Mouse (Mus musculus) C2C12 (cell line): ENCODE results near the gene Xpa. TPM values are rescaled to one million over a fixed set of nuclear protein-coding genes. Genes with fewer than 3 reads are reported as not detected.

Experiments
- H3K27me3 ChIP-seq: one replicate; pipeline ENCODE4 v1.6.1; 2011; ENCODE audit not compliant: control insufficient read depth, insufficient read depth, insufficient read length
- H3K36me3 ChIP-seq: one replicate; pipeline ENCODE4 v1.6.1; 2011; ENCODE audit not compliant: control insufficient read depth, insufficient read depth
- H3K4me3 ChIP-seq: one replicate; pipeline ENCODE4 v1.5.1; 2011; ENCODE audit warnings: mild to moderate bottlenecking, control low read depth; ENCODE audit not compliant: poor library complexity, insufficient read depth, severe bottlenecking
- H3K79me2 ChIP-seq: one replicate; pipeline ENCODE4 v1.6.1; 2011; ENCODE audit not compliant: control insufficient read depth, insufficient read depth
- H3K79me3 ChIP-seq: one replicate; pipeline ENCODE4 v1.6.1; 2011; ENCODE audit warnings: low read depth, control low read depth
- H3ac ChIP-seq: one replicate; pipeline ENCODE3; 2011; ENCODE audit warnings: low read depth; ENCODE audit not compliant: control insufficient read depth, insufficient read length
- CEBPB ChIP-seq: IDR thresholded peaks from one replicate; pipeline ENCODE4 v1.6.1; 2011; ENCODE audit warnings: low read depth, mild to moderate bottlenecking, control low read depth, moderate library complexity
- CTCF ChIP-seq: IDR thresholded peaks from one replicate; pipeline ENCODE4 v1.5.1; 2011; ENCODE audit not compliant: control insufficient read depth, insufficient read depth, insufficient read length
- FOSL1 ChIP-seq: IDR thresholded peaks from one replicate; pipeline ENCODE4 v1.8.0; 2011; ENCODE audit warnings: mild to moderate bottlenecking, low read length; ENCODE audit not compliant: poor library complexity, insufficient read depth, severe bottlenecking
- MAX ChIP-seq: IDR thresholded peaks from one replicate; pipeline ENCODE4 v1.6.1; 2011; ENCODE audit warnings: mild to moderate bottlenecking, control low read depth
- MYOD1 ChIP-seq: IDR thresholded peaks from one replicate; pipeline ENCODE4 v1.6.1; 2011; ENCODE audit warnings: low read depth; ENCODE audit not compliant: control insufficient read depth, insufficient read length
- MYOG ChIP-seq: IDR thresholded peaks from one replicate; pipeline ENCODE4 v1.6.1; 2011; ENCODE audit not compliant: control insufficient read depth, insufficient read length; ENCODE audit errors: extremely low read depth
- USF1 ChIP-seq: IDR thresholded peaks from one replicate; pipeline ENCODE4 v1.6.1; 2011; ENCODE audit warnings: low read depth, mild to moderate bottlenecking, control low read depth, moderate library complexity
- polyA plus RNA-seq: library from polyadenylated mRNA; unstranded; fragments of >200 nt; fragmentation: generic; extraction: Trizol; gene quantifications from one replicate; pipeline ENCODE4 v1.2.1, GENCODE M21; 2012; ENCODE audit warnings: missing spikeins

The Xpa gene
- polyA plus RNA-seq, 1 experiment = 11.5 TPM

DNA sequence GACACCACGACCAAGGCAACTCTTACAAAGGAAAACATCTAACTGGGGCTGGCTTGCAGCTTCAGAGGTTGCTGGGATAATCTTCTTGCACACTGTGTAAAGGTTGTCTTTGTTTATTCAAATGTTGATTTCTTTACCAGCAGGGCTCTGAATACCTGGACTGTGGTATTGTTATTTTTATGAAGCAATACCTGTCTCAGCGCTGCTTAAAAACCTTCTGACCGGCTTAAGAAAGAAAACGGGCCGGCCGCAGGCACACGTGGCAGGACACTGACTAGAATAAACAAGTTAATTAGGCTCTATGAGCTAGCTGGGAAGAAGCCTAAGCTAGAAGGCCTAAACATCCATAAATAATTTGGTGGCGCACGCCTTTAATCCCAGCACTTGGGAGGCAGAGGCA is 10.2 kb downstream of the Xpa start:
- Histone ChIP-seq H3K27me3 (no peaks in the 10 kb centered on the region), H3ac (no peak overlapping the region), H3K4me3 (no peak overlapping the region), H3K36me3 (peaks cover 40% of the 10 kb centered on the region), H3K79me2 (no peaks in the 10 kb centered on the region), H3K79me3 (no peaks in the 10 kb centered on the region)
- TF ChIP-seq CTCF (no peak), MAX (no peak), USF1 (no peak), FOSL1 (no peak), MYOG (no peak)

DNA sequence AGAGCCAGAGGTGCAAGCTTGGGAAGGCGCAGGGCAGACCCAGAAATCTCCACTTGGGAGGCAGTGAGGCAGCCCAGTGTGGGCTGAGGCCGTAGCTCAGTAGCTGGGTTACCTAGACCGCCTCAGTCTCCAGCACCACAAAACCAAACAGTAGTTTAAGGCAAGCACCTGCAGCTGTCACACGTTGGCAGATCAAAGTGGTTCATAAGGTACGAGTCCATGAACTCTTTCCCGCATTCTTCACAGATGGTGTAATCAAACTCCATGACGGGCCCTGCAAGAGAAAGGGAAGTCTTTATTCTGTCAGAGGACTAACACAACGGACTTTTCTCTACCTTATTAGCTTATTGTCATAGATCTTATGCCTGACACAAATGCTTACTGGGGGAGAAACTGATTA is 10.7 kb downstream of the Xpa start:
- Histone ChIP-seq H3K79me3 (no peaks in the 10 kb centered on the region), H3K79me2 (no peaks in the 10 kb centered on the region), H3K27me3 (no peaks in the 10 kb centered on the region), H3ac (no peak overlapping the region), H3K4me3 (no peak overlapping the region), H3K36me3 (peaks cover 40% of the 10 kb centered on the region)
- TF ChIP-seq MYOD1 (no peak), CEBPB (no peak), MYOG (no peak), FOSL1 (no peak), CTCF (no peak), USF1 (no peak), MAX (no peak)

DNA sequence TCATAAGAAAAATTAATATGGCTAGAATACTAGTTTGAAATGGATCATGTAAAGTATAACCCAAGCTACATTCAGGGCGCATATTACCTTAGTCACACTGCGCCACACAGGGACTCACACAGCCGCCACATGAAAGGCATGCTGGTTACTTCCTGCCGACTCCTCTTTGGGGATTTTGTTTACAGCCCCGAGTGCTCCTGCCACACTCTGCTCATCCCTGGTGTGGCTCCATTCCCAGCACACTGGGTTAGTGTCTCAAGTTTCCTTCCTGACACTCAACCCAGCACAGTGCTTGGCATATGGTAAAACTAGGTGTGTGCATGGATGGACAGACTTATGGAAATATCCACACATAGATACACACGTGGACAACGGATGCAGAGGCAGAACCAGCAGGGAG is 13.9 kb downstream of the Xpa start:
- H3K79me3 ChIP-seq = no peaks in the 10 kb centered on the region
- H3K79me2 ChIP-seq = no peaks in the 10 kb centered on the region
- no peaks in the 10 kb centered on the region for H3K27me3 ChIP-seq
- TF ChIP-seq USF1 (no peak), CTCF (no peak), FOSL1 (no peak), MYOD1 (no peak), MAX (no peak), MYOG (no peak), CEBPB (no peak)
- H3K36me3 ChIP-seq = peaks cover 30% of the 10 kb centered on the region
- no peak overlapping the region for H3K4me3 ChIP-seq
- H3ac ChIP-seq = no peak overlapping the region

DNA sequence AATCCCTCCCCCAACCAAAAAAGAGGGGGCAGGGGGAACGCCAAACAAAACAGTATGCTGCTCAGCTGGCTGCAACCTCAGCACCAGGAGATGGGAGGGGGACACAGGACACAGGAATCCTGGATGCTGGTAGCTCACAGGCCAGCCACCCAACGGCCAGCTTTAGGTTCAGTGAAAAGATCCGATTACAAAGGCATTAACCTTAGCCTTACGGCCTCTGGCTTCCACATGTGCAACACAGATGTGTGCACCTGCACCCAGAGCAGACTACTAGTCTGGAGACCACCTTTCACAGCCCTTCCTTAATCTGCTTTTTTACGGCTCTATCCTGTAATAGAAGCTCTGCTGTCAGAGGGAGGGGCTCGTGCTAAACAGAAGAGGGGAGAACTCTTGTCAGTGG is 14.9 kb downstream of the Xpa start:
- no peak overlapping the region for H3K4me3 ChIP-seq
- no peaks in the 10 kb centered on the region for H3K79me3 ChIP-seq
- no peaks in the 10 kb centered on the region for H3K79me2 ChIP-seq
- TF ChIP-seq MYOG (no peak), CTCF (no peak), FOSL1 (no peak), CEBPB (no peak), MAX (no peak)
- H3ac ChIP-seq = no peak overlapping the region
- H3K36me3 ChIP-seq = peaks cover 39% of the 10 kb centered on the region
- no peaks in the 10 kb centered on the region for H3K27me3 ChIP-seq

DNA sequence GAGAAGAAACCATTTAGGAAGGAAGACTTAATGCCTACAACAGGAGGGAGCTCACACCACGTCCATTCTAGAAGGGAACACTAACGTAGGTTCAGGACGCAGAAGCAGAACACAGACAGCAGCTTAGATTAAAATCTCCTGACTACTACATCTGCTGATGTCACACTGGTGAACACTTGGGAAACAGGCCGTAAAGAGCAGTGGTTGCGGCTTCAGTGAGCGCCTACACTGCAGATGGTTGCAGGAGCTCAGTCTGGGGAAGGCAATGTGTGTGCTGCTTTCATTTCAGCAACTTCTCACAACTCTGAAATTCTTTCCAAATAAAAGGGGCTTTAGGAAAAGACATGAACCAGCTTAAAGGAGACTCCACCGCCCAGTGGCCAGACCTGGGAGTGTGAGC is 18.6 kb downstream of the Xpa start:
- no peaks in the 10 kb centered on the region for H3K27me3 ChIP-seq
- no peak overlapping the region for H3K4me3 ChIP-seq
- no peaks in the 10 kb centered on the region for H3K79me3 ChIP-seq
- peaks cover 46% of the 10 kb centered on the region for H3K36me3 ChIP-seq
- H3ac ChIP-seq = no peak overlapping the region
- TF ChIP-seq MYOD1 = no peak
- TF ChIP-seq MYOG = no peak
- no peak for TF ChIP-seq CEBPB
- TF ChIP-seq CTCF = no peak
- no peak for TF ChIP-seq FOSL1
- TF ChIP-seq MAX = no peak
- TF ChIP-seq USF1 = no peak
- no peaks in the 10 kb centered on the region for H3K79me2 ChIP-seq

DNA sequence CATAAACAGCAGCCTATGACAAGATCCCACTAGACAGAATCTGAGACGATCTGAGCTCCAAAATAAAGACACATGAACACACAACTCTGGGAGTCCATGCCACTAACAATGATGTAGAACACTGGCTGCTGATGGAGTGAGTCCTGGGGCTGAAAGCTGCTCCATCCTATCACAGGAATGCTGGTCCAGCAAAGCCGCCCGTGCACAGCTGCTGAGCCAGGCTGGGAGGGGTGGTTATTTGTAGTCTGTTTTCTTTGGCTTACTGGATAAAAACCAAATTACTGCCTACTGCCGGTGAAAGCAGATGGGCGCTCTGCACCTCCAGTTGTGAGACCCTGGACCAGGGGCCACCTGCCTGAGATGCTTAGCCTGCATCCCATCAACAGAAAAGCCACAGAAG is 19.1 kb downstream of the Xpa start:
- peaks cover 50% of the 10 kb centered on the region for H3K36me3 ChIP-seq
- no peak for TF ChIP-seq CTCF
- no peak for TF ChIP-seq FOSL1
- no peak for TF ChIP-seq CEBPB
- TF ChIP-seq MYOG = no peak
- no peak for TF ChIP-seq MAX
- no peak for TF ChIP-seq USF1
- TF ChIP-seq MYOD1 = no peak

More for the DNA sequence above, 19.1 kb downstream of the Xpa start:
- no peaks in the 10 kb centered on the region for H3K27me3 ChIP-seq
- H3K79me2 ChIP-seq = no peaks in the 10 kb centered on the region
- H3K4me3 ChIP-seq = no peak overlapping the region
- H3ac ChIP-seq = no peak overlapping the region
- H3K79me3 ChIP-seq = no peaks in the 10 kb centered on the region
